Mouse (Mus musculus) cerebellum, adult 2 months (tissue): ENCODE results near the gene Alyref2. TPM values are rescaled to one million over a fixed set of nuclear protein-coding genes. Genes with fewer than 3 reads are reported as not detected.
A peak's percentile ranks its signal among the peaks of the same experiment; 100 is the strongest.

Experiments
- DNase-seq, 2 experiments: peaks; one replicate each; pipeline ENCODE4 v3.0.0; 2021
- H3K27ac ChIP-seq: fragments of 200-500 bp; 2 replicates; pipeline ENCODE4 v1.5.1; 2012; ENCODE audit warnings: low read length, control low read depth, inconsistent platforms; ENCODE audit not compliant: insufficient read depth
- H3K27me3 ChIP-seq: fragments of 200-500 bp; 2 replicates; pipeline ENCODE4 v1.6.1; 2012; ENCODE audit warnings: inconsistent platforms, mild to moderate bottlenecking, low read length, moderate library complexity; ENCODE audit not compliant: control insufficient read depth, insufficient read depth
- H3K4me1 ChIP-seq: fragments of 200-500 bp; 2 replicates; pipeline ENCODE4 v1.6.1; 2011; ENCODE audit warnings: low read length; ENCODE audit not compliant: control insufficient read depth, insufficient read depth
- H3K4me3 ChIP-seq: fragments of 200-500 bp; replicated peaks from 2 replicates; pipeline ENCODE3; 2011; ENCODE audit warnings: mild to moderate bottlenecking, low read depth, low read length, control low read depth; ENCODE audit not compliant: insufficient read depth
- CTCF ChIP-seq: fragments of 200-500 bp; IDR thresholded peaks from 2 replicates; pipeline ENCODE4 v1.5.1; 2011; ENCODE audit warnings: low read depth, mild to moderate bottlenecking, control low read depth, low read length, moderate library complexity, borderline replicate concordance; ENCODE audit not compliant: insufficient read depth
- POLR2A ChIP-seq: fragments of 200-500 bp; IDR thresholded peaks from 2 replicates; pipeline ENCODE4 v1.6.1; 2011; ENCODE audit warnings: low read length, control low read depth, borderline replicate concordance; ENCODE audit not compliant: insufficient read depth
- WGBS: fragments of 180-500 bp; shearing (Covaris S2); methylation state at CpG from one replicate; pipeline ENCODE4 v1.1.7; 2018; 5-methylcytosine and 5-hydroxymethylcytosine counted together
- polyA plus RNA-seq: library from polyadenylated mRNA; depleted of rRNA; stranded (reverse); fragments of >200 nt; gene quantifications from 2 replicates; pipeline ENCODE4 v1.2.3, GENCODE M21; 2012

Gene Alyref2
- polyA plus RNA-seq, 1 experiment = 7.5 TPM

GRCm38 (mm10) chr1:171502388-171503249, 659 bp upstream of the Alyref2 start:
- WGBS = 7% methylated on average over 14 of the region's 14 CpGs
- Histone ChIP-seq H3K4me3 (peak overlapping the region; percentile 59), H3K4me1 (no peaks in the 10 kb centered on the region), H3K27ac (no peak overlapping the region), H3K27me3 (no peaks in the 10 kb centered on the region)
- TF ChIP-seq POLR2A = no peak
- TF ChIP-seq CTCF = peak; percentile 20; the same call in 1 of the 2 replicates
- peak; percentile 21 to 37 for DNase-seq

DNA sequence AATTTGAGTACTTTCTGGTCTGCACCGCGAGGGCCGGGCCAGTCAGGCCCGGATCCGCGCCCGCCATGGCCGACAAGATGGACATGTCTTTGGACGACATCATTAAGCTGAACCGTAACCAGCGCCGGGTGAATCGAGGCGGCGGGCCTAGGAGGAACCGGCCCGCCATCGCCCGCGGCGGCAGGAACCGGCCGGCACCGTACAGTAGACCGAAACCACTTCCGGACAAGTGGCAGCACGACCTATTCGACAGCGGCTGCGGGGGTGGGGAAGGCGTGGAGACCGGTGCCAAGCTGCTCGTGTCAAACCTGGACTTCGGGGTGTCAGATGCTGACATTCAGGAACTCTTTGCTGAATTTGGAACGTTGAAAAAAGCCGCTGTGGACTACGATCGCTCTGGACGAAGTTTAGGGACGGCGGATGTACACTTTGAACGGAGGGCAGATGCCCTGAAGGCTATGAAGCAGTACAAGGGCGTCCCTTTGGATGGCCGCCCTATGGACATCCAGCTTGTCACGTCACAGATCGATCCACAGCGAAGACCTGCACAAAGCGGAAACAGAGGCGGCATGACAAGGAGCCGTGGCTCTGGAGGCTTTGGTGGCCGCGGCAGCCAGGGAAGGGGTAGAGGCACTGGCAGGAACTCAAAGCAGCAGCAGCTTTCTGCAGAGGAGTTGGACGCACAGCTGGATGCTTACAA, 464 bp downstream of the Alyref2 start:
- peak overlapping the region; percentile 59 for H3K4me3 ChIP-seq
- TF ChIP-seq POLR2A (no peak), CTCF (no peak)
- H3K27me3 ChIP-seq = no peaks in the 10 kb centered on the region
- WGBS = under 1% methylated on average over 53 of the region's 53 CpGs
- no peaks in the 10 kb centered on the region for H3K4me1 ChIP-seq
- H3K27ac ChIP-seq = no peak overlapping the region; the same call in 1 of the 2 replicates
- peak in 1 of 2 experiments; percentile 72 for DNase-seq

- H3K27ac ChIP-seq = no peak overlapping the region
- no peak overlapping the region for H3K4me3 ChIP-seq
- WGBS = 79% methylated on average over 4 of the region's 4 CpGs
These were observed 1.3 kb downstream of the Alyref2 start for GRCm38 (mm10) chr1:171504586-171504985.

GRCm38 (mm10) chr1:171513234-171513633, 10.0 kb downstream of the Alyref2 start:
- DNase-seq = no peak
- Histone ChIP-seq H3K4me3 (no peak overlapping the region), H3K4me1 (no peaks in the 10 kb centered on the region), H3K27me3 (no peaks in the 10 kb centered on the region; the same call in 1 of the 2 replicates), H3K27ac (no peak overlapping the region)
- TF ChIP-seq POLR2A = no peak
- no peak for TF ChIP-seq CTCF
- 90% methylated on average over 2 of the region's 2 CpGs for WGBS

More at GRCm38 (mm10) chr1:171504586-171504985, 1.3 kb downstream of the Alyref2 start:
- no peaks in the 10 kb centered on the region for H3K4me1 ChIP-seq
- TF ChIP-seq CTCF (no peak), POLR2A (no peak)
- H3K27me3 ChIP-seq = no peaks in the 10 kb centered on the region
- no peak for DNase-seq

DNA sequence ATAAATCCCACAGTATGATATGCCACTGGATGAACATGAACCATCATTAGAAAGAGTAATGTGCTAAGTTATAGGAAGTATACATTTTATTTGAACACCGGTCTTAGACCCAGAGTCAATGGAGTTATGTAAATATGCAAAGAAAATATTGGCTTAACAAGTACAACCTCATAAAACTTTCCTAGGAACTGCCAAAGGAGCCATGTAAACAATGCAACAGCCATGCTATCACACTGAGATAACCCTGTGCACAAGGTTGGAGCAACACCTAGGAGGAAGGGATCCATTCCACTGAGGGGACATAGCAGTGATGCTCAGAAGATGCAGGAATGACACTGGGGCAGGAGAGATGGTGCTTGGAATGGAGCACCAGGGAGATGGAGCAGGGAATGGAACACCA, 10.5 kb downstream of the Alyref2 start:
- DNase-seq = no peak
- no peak for TF ChIP-seq POLR2A
- no peak for TF ChIP-seq CTCF
- H3K4me1 ChIP-seq = no peaks in the 10 kb centered on the region
- WGBS = 100% methylated on average over 1 of the region's 1 CpGs
- no peak overlapping the region for H3K4me3 ChIP-seq
- no peaks in the 10 kb centered on the region; the same call in 1 of the 2 replicates for H3K27me3 ChIP-seq
- no peak overlapping the region for H3K27ac ChIP-seq

DNA sequence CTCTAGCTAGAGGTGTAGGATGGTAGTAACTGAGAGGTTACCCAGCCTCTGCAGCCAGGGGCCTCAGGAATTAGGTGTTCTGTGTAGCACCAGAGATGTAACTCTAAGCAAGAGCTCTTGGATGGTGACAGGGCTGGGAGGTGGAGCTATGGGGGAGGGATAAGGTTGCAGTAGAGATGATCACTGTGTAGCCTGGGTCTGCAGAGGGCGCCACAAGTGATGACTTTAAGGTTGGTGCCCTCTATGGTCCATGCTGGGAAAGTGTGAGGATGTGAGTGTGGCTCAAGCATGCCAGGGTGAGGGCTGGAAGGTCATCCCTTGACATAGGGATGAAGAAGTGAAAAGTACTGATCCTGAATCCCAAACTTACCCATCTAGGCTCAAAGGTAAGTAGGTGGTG, 11.8 kb downstream of the Alyref2 start:
- Histone ChIP-seq H3K27me3 (no peaks in the 10 kb centered on the region; the same call in 1 of the 2 replicates), H3K4me3 (no peak overlapping the region), H3K4me1 (no peaks in the 10 kb centered on the region), H3K27ac (no peak overlapping the region)
- DNase-seq = no peak
- 50% methylated on average over 1 of the region's 1 CpGs for WGBS
- TF ChIP-seq POLR2A = no peak
- no peak for TF ChIP-seq CTCF

DNA sequence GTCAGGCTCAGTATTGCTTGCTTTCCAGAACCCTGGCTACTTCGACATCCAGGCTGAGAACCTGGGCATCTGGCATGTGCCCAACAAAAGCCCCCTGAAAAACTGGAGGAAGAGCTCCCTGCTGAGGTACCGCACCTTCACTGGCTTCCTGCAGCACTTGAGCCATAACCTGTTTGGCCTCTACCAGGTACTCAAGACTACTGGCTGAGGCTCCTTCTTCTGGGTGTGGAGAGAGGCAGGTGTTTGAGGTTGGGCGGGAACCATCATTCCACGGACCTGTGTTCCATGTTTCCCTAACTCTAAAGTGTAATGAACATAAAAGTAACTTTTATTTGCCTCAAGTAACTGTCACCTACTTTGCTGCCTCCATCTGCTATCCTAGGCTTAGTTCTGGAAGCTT, 12.3 kb downstream of the Alyref2 start:
- no peak overlapping the region for H3K4me3 ChIP-seq
- DNase-seq = no peak
- TF ChIP-seq POLR2A = no peak
- no peak for TF ChIP-seq CTCF

More for the DNA sequence above, 12.3 kb downstream of the Alyref2 start:
- H3K27ac ChIP-seq = no peak overlapping the region
- WGBS = 83% methylated on average over 4 of the region's 4 CpGs
- no peaks in the 10 kb centered on the region; the same call in 1 of the 2 replicates for H3K27me3 ChIP-seq
- no peaks in the 10 kb centered on the region for H3K4me1 ChIP-seq
